Mouse (Mus musculus) layer of hippocampus, adult 11-12 months (tissue): ENCODE data around the gene Adcy2.

ENCODE experiments used
- DNase-seq: peaks from one replicate; pipeline ENCODE4 v3.0.0; 2022; ENCODE audit warnings: low spot score

Adcy2 gene

GRCm38 (mm10) chr13:68622792-68623191, 376.5 kb downstream of the Adcy2 start:
- DNase-seq, result no peak

GRCm38 (mm10) chr13:68607652-68608405, 391.5 kb downstream of the Adcy2 start:
- DNase-seq, result no peak

- no peak for DNase-seq
Observed at GRCm38 (mm10) chr13:68605689-68606126, 393.6 kb downstream of the Adcy2 start.

GRCm38 (mm10) chr13:68603085-68603484, 396.3 kb downstream of the Adcy2 start:
- no peak for DNase-seq

- peak; percentile 58 for DNase-seq
Observed at GRCm38 (mm10) chr13:68601184-68601583, 398.2 kb downstream of the Adcy2 start.

GRCm38 (mm10) chr13:68598953-68599352, 400.4 kb downstream of the Adcy2 start:
- no peak for DNase-seq

- DNase-seq, result no peak
Observed at GRCm38 (mm10) chr13:68597667-68598066, 401.7 kb downstream of the Adcy2 start.

GRCm38 (mm10) chr13:68597199-68597598, 402.1 kb downstream of the Adcy2 start, which contains the start of gene 1700001L19Rik:
1700001L19Rik (plus strand) TSS chr13:68597421.
- DNase-seq, result no peak

GRCm38 (mm10) chr13:68593797-68594196, 405.5 kb downstream of the Adcy2 start:
- no peak for DNase-seq

- no peak for DNase-seq
Observed at GRCm38 (mm10) chr13:68588352-68588751, 411.0 kb downstream of the Adcy2 start.

GRCm38 (mm10) chr13:68585441-68585840, 413.9 kb downstream of the Adcy2 start:
- no peak for DNase-seq

GRCm38 (mm10) chr13:68583961-68584360, 415.4 kb downstream of the Adcy2 start:
- DNase-seq, result no peak

GRCm38 (mm10) chr13:68582517-68582780, 416.9 kb downstream of the Adcy2 start:
- no peak for DNase-seq

- DNase-seq, result peak; percentile 97
Observed at GRCm38 (mm10) chr13:68581747-68582516, 417.4 kb downstream of the Adcy2 start, which contains the start of the genes Mtrr and Fastkd3. Mtrr (minus strand) TSS chr13:68582149. Fastkd3 (plus strand) TSS chr13:68582234.

- no peak for DNase-seq
Observed at GRCm38 (mm10) chr13:68581086-68581740, 418.1 kb downstream of the Adcy2 start.

- peak; percentile 83 for DNase-seq
Observed at GRCm38 (mm10) chr13:68577945-68578344, 421.4 kb downstream of the Adcy2 start.

- DNase-seq, result no peak
Observed at GRCm38 (mm10) chr13:68574398-68574797, 424.9 kb downstream of the Adcy2 start.

GRCm38 (mm10) chr13:68572966-68573913, 426.1 kb downstream of the Adcy2 start:
- peak; percentile 2 for DNase-seq

GRCm38 (mm10) chr13:68572247-68572646, 427.1 kb downstream of the Adcy2 start:
- DNase-seq, result peak; percentile 13
